Mouse (Mus musculus): ENCODE data around the gene Ovol1.
A peak's percentile ranks its signal among the peaks of the same experiment; 100 is the strongest.

Gene Ovol1

DNA sequence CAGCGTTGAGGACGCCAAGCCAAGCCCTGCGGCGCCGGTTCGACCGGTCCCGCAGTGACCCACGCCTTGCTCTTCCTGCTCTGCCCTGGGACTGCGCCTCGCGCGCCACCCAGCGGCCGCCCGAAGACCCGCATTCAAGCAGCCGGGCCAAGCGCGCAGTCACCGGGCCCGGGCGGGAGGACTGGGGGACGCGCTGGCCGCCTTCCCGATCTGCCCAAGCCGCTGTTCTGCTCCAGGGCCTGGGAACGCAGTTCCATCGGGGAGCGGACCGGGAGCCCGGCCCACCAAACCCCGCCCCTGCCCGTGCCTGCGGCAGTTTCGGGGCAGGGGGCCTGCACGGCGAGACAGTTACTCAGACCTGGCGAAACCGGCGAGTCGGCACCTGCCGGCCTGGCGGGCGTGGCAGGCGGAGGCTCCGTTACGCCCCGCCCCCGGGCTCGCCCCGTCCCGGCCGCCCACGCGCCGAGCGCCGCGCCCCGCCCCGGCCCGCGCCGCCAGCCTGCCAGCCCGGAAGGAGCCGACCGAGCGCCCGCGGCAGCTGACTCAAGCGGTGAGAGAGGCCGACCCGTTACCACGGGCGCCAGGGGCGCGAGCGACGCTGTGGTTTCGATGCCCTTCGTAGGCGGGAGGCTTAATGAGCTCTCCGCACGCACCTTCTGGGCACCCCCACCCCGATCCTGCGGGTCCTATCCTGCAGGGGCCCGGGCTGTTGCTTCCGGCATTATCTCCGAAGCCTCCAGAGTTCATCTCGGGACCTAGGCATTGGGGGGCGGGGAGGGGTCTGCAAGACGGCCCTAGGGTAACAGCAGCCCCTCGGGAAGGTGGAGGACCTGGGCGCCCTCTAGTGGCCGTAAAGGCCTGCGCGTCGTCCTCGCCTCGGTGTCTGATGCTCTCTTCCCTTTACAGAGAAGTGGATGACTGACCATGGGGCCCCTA is 7.4 kb upstream of the Ovol1 start, which contains the start of gene Ap5b1:
Ap5b1 (plus strand) TSS at position 492 of the 936 bp plus-strand sequence.
- DNase-seq: peak; percentile 90

DNA sequence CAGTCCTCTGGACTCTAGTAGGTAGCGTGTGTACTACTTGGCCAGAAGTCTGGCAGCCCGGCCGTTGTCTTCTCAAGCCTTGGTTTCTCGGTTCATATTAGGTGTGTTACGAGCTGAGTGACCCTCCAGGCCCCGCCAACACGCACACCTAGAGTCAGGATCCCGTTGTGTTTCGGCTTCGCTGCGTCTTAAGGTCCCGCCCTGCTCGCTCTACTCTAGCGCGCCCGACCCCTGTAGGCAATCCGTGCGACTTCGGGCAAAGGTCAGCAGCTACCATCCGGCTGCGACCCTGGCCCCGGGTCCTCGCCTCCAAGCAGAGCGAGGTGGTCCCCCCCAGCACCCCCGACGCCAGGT is 6.7 kb upstream of the Ovol1 start:
- no peak for DNase-seq

DNA sequence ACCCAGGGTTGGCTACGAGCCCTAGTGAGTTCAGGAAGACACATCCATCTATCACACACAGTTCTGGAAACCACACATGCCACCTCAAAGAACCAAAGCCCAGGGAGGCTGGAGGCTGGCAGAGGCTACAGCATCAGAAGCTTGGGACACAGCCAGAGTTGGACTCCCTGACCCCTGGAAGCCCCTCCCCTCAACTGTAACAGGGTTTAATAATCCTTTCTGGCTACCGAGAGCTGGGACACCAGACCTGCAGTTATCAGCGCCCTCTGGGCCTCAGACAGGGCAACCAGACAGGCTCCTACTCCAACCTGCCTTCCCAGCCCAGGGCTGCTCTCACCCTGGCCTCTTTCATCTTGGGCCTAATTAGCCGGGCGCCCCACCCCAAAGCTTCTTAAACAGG is 5.9 kb upstream of the Ovol1 start:
- DNase-seq: peak; percentile 76 to 77

DNA sequence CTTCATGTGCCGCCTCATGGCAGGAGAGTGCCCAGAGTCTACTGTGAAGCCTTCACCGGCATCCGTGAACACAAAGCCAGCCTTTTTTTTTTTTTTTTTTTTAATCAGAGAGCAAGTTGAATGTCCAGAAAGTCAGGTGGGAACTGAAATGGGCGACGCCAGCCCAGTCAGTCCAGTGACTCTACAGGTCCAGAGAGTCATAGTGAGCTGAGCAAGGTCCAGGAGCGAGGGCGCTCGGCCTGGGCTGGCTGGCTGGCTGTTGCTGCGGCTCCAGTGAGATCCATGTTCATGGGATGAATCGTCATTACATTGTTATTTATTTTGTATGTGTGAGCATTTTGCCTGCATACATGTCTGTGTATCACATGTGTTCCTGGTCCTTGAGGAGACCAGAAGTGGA is 2.3 kb upstream of the Ovol1 start:
- DNase-seq: no peak

DNA sequence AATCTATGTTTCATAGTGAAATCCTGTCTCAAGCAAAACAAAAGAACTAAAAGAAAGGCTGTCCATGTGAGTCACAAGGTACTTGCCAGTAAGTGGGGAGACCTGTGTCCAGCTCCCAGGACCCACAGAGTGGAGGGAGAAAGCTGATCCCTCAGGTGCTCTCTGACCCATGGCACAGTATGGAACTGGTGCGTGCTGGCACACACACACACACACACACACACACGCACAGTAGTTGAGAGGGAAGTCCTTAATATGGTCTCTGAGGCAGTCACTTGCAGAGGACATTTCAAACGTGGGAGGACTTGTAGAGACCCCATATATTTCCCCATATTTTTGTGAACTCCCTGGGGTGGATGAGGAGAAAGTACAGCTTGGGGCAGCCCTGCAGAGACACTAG is 1.4 kb upstream of the Ovol1 start:
- DNase-seq: no peak

DNA sequence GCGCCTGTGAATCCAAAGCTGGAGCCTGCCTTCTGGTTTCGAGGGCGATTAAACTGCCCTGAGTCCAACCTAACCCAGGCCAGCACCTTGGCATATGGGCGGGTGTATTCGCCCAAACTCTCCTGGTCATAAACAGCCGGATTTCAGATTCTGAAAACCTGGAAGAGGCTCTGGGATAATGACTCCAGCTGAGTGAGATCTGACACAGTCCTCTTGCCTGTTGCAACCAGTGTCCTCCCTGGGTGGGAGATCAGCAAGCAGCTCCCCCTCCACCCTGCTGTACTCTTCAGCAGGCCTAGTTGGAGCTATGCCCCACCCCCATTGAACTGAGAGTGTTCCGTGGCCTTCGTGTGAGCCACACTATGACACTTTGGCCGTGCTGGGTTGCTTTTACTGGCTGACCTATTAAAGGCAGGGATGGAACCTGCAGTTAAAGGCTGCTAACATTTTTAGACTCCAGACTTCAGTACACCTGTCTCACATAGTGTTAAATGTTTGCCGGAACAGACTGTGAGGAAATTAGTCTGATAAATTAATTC is 875 bp upstream of the Ovol1 start:
- peak; percentile 78 to 81 for DNase-seq

DNA sequence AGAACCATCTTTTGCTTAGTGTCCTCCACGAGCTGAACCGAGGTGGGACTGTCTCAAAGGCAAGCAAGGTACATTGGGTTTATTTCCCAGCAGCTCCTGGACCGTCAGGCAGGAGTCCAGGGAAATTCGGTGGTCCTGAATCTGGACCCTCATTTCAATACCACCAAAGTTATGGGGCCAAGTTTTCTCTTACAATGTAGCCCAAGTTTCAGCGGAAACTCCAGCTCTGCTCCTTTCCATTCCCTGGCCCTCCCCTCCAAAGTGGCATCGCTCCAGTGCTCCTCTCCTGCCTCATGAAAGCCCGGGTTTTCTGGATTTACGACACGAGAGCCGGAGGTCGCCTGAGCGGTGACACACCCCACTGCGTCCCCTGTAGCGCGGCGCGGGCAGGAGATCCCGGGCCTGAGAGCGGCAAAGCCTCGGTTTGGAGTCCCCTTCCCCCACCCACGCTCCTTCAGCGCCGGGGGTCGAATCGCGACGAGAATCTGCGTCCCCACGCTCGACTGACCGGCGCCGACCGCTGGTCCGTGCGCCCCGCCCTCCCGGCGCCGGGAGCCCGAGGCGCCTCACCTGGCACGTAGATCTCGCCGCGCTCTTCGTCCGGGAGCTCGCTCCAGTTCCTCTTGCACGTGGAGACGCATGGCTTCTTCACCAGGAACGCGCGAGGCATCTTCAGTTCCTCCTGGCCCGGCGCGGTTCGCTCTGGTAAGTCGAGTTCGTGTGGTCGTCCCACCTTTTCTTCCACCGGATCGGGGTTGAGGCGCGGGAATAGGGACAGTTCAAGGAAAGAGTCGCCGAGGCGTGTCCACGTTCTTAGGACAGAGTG is 602 bp downstream of the Ovol1 start:
- DNase-seq: no peak

DNA sequence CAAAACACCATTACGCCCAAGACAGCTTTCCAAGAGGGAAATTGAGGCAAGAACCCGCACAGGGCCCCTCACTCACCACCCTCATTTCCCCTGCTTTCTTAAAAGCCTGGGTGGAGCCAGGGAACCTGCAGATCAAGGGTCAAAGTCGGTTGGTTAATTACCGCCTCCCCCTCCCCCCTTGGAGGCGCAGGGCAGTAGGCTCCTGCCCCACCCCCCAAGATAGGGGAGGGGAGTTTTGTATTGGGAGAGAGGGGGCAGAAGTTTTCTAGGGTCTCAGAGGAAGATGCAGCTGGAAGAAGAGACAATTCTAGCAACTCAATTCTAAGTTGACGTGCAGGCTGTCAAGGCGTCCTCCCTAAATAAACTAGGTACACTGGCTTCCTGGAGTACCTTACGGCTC is 1.2 kb downstream of the Ovol1 start:
- peak; percentile 75 to 83 for DNase-seq

DNA sequence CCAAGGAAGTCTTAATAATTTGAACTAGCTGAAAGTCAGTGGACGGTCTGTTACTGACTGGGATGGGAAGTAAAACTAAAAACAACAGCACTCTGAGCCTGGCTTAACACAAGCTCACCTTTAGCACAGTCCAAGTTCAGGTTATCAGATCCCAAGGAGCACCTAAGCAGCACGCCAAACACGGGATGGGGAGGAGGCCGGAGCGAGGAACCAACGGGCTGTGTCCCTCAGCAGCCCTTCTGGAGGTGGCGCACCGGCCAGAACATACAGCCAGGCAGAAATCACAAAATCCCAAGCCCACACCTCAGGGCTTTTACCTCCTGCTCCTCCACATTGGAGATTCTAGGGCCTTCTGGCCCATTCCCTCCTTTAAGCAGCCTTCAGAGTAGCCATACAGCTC is 1.7 kb downstream of the Ovol1 start:
- DNase-seq: no peak

DNA sequence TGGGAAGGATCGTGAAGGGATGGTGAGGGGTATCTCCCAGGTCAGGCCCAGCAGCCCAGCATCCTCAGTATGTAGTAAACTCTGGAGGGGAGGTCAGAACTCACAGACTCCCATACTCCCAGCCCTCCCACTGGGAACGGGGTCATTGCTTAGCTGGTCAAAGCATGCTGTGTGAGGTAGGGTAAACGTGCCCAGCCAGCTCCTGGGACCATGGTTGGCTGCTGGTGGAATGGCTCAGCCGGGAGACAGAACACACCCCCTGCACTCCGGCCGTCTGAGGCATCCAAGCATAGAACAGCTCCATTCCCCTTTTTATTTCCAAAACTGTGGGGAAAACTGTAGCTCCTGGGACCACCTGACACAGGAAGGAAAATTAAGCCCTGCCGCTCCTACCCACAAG is 2.3 kb downstream of the Ovol1 start:
- DNase-seq: peak; percentile 54 to 62

DNA sequence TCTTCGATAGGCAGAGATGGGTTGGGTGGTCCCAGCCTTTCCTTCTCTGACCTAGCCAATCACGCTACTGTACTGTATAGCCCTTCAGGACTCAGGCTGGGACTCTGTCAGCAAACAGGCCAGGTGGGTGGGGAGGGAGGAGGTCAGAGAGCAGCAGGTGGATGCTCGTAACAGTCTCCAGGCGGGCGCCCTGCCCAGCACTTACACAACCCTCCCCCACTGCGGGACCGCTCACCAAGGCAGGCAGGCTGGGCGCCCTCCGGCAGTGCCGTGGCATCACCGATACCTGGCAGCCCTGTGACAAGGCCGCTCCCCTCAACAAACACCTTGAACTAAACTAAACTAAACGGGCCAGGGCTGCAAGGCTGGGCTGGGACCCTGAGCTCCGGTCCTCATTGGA is 6.2 kb downstream of the Ovol1 start:
- peak; percentile 70 to 76 for DNase-seq

DNA sequence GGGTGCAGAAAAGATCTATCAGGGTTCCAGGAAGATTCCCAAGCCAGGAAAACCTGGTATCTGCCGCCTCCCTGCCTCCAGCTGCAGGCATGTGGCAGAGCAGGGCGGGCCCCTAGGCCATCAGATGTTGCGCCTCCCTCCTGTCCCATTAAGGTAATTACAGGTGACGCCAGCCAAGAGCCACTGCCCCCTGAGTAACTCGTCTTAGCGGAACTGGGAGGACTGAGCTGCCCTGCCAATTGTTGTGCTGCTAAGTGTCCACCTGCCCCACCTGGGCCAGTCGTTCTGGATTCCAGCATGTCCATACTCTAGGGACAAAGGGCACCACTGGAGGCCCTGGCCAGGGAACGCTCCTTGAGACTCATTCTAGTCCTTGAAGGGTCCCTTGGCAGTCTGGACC is 6.6 kb downstream of the Ovol1 start:
- peak in 1 of 2 experiments; percentile 55 for DNase-seq

DNA sequence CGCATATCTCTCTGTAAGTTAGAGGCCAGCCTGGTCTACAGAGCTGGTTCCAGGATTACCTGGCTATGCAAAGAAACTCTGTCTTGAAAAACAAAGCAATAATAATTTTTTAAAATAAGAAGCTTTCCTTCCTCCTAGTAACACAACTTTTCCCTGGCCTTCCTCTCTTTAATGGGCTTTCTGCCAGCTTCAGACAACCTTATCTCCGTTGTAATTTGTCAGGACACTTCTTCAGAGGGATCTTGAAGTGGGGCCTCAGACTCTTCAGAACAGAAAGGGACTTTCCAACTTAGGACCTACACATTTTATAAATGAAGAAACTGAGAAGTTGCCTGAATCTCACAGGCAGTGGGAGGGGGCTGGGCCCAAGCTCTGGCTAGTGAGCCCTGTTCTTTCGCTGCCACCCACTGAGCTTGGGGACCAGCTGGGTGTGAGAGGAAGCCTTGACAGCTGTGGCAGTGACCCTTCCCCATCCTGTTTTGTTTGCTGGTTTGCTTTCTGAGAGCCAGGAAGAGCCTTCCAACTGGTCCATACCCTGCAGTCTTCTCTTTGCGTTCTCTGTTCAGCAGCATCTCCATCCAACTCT is 12.9 kb downstream of the Ovol1 start:
- no peak for DNase-seq

DNA sequence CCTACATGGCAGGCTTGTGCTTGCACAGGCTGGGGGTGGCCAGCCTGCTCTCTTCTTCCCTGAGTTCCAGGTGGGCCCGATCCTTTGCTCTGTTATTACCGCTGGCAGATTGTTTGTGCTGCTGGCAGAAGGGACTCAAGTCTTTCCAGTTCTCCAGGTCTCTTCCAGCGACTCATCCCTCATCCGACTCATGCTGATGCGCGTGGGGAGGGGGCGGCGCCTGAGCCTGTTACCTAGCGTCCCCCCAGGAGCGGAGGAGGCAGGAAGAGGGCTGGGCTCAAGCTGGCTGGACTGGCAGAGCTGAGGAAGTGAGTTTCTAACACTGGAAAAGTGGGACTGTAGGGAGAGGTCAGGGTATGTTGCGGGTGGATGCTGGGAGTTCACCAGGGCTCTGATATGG is 16.4 kb downstream of the Ovol1 start:
- no peak for DNase-seq

DNA sequence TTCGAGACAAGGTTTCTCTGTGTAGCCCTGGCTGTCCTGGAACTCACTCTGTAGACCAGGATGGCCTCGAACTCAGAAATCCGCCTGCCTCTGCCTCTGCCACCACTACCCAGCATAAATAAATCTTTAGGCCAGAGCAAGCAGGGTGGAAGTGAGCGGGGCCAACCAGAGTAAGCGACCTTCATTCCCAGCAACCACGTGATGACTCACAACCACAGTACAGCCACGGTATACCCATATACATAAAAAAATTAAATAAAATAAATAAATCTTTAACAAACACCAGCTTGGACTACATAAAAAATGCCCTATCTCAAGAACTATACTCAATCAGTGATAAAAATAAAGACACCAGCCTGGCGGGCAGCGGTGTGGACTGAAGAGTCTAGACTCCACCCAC is 17.1 kb downstream of the Ovol1 start:
- DNase-seq: no peak

DNA sequence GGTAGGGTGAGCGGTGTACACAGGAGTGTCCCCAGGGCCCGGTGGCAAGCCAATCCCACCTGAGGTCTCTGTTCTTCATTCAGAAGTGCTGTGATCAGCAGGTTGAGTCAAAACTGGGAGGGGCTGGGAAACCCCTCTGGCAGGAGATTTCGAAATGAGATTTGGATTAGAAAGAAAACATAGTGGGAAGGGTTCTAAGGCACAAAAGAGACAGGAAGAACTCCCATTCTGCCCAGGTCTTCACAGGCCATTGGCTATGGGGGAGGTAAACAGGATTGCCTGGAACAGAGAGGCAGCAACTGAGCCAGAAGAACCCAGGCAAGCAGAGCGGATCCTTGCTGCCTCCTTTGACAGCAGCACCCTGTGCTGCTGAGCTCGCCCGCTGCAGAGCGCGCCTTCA is 21.7 kb downstream of the Ovol1 start:
- no peak for DNase-seq

DNA sequence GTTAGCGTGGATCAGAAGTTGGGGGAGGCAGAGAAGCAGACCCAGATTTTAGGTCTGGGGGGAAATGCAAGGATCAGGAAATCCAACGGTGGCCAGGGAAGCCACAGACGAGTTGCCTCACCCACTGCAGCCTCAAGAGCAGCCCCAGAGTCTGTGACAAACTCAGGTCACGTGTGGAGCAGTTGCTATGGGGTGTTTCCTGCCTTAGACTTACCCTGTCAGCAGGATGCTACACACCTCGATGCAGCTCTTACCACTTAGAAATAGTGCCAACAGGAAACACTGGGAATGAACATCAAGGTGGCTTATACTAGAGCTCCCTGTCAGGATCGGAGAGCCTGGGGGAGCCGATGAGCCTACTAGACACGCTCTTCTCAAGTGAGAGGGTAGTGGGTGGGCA is 27.9 kb downstream of the Ovol1 start:
- DNase-seq: no peak

DNA sequence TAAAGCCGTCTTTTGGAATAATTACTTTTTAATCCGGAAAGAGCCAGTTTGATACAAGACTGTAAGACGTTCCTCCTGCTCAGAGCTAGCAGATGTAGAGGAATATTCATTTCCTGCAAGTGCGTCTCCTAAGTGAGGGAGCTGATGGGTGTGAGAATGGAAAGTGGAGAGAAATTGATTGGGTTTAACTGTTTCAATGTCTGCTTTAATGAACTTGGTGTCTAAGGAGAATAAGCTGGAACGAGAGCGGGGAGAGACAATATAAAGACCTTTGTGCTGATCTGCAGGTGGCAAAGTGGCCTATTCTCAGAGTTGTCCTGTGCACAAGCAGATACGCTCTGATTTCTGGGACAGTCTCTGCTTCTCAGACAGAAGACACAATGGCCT is 30.3 kb downstream of the Ovol1 start:
- no peak for DNase-seq

DNA sequence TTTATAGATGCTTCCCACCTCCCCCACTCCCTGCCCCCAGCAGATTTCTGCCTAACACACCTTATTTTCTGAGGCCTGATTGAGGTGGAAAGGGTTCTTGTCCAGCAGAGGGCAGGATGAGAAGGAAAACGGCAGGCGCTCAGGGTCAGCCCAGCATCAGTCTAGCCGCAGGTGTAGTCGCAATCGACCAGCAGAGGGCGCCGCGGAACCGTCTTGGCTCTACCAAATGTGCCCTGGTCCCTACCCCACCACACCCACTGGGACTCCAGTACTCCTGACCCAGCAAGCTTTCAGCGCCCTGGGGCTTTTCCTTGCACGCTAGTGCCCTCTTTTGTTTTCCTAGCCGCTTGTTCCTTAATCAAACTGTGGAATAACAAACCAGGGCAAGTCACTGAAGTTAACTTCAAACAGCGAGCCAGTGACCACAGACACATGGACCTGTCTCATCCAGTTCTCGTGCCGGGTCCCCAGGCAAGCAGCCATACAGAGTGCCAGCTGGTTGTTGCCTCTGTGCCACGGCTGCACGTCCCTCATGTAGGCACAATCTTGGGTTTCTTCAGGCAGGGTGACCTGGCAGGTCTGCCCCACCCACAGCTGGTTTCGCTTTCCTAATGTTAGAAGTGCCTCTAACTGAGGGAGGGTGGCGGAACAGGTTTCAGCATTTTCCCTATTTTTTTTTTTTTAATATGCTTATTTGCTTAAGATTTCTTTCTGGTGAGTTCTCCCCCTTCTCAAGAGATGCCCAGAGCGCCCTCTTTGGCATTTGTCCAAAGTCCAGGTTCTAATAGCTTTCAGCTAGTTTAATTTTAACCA is 30.9 kb downstream of the Ovol1 start:
- DNase-seq: peak; percentile 97 to 99

DNA sequence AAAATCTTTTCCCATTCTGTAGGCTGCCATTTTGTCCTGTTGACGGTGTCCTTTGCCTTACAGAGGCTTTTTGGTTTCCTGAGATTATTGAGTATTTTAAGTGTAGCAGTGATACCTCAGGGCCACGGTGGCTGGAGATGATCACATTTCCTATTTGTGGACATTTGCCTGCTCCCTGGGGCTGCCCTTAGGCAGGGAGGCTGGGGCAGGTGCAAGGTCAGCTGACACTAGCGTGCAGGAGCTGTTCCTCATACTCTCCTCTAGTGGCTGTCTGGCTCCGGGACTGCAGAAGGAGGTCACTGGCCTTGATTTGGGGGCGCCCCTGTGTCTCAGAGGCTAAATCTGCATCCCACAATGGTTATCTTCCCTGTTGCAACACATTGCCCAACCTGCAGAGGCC is 35.2 kb downstream of the Ovol1 start:
- DNase-seq: no peak

DNA sequence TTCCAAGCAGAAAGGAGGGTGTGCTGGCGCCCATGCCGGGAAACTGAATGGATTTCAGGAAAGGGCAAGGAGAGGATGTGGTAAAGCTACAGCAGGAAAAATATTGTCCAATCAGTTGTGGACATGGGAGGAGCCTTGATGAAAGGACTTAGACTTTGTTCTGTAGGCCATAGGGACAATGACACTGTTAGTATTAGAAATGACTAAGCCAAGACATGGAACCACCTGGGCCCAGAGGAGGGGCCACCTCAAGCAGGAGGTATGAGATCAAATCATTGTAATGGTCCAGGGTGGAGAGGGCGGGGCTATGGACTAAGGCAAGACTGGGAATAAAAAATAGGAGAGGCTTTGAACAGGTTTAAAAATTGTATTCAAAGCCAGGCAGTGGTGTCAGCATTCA is 41.7 kb downstream of the Ovol1 start:
- DNase-seq: peak in 1 of 2 experiments; percentile 16

DNA sequence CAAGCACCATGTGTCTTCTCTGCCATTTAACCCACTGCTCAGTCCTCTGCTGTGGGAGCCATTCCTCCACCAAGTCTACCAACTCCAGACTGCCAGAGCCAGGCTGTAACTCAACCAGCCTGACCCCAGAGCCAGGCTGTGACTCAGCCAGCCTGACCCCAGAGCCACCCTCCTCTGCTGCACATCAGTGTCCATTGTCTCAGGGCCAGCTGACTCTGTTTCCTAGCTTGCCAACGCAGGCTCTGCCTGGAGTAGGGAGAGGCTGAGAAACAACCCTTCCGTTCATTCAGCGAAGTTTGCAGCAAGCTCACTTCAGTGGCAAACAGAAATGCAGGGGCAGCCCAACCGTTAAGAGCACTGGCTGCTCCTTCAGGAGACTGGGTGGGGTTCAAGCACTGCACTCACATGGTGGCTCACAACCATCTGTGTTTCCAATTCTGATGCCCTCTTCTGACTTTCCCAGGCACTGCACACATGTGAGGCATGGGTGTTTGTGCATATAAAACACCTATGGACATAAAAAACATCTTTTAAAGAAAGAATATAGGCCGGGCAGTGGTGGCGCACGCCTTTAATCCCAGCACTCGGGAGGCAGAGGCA is 43.4 kb downstream of the Ovol1 start:
- no peak for DNase-seq
